Mouse (Mus musculus) naive thymus-derived CD4-positive, alpha-beta T cell, adult 2 months (primary cell): ENCODE measurements around the gene Npat.

Experiments used
- DNase-seq: peaks from one replicate; pipeline ENCODE4 v3.0.0-alpha.2; 2011; ENCODE audit warnings: low read depth

The Npat gene

DNA sequence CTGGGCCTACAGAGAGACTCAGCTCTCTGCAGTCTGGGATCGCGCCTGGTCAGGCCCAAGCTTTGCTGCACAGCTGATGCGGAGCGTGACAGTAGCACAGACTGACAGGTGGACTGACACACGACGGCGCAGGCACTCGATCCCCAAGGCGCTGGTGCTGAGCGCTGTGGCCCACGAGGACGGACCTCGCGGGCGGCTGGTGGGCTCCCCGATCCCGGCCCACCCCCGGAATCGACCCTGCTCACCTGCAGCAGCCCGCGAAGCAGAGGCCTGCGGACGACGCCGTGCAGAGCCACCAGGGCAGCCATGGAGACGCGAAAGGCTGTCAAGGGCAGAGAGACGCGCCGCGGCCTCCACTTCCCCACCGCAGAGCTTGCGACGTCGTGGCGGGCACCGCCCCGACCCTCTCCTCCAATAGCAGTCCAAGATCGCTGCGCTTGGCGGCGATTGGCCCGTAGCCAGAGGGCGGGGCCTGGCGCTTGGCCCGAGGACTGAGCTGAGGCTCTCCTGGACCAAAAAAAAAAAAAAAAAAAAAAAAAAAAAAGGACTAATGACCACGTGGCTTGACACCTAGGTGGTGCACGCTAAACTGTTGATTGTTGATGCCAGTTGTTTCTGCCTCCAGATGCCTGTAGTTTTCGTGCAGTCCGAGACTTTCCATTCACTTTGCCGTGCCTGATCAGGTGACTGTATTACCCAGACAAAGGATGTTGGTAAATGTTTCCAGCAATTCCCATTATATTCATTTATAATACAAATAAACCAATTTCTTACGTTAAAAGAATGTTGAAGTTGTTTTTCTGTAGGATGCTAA lies 73.3 kb downstream of the Npat start, which contains the start of gene Acat1:
Acat1 (minus strand) TSS at position 415 of the 814 bp plus-strand sequence.
- DNase-seq = peak; percentile 90

DNA sequence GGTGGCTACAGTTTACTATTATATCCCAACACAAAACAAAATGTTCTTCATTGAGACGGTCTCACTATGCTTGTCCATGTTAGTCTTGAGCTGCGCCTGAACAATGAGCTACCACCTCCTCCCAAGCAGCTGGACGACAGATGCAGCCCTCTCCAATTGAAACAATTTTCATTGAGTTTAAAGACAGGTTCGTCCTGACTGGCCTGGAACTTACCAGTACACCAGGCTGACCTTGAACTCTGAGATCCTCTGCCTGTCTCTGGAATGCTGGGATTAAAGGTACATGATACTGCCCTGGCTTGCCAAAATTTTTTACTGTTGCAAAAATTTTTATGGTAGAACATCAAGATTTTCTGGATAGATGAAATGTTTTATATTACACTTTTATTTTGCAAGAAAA lies 77.4 kb downstream of the Npat start:
- DNase-seq = no peak

DNA sequence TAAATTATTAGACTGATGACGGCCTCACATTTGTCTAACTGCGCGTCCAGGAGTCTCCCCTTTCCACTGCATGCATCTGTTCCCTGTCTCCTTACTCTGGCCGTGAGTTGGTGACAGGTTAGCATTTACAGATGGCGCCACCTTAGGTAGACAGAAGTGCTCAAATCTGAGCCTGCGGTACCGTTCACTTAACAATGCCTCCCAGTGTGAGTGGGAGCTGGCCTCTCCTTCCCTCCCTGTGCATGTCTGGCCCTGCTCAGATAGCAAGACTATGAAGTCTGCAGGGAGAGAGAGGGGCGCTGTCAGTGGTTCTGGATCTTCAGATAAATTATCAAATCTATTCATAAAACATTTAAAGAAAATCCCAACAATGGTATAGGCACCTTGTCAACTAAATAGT lies 78.4 kb downstream of the Npat start:
- no peak for DNase-seq
